Mouse (Mus musculus) right cerebral cortex, postnatal 36 days (tissue): Measurements from ENCODE around the gene Epha7.

Experiments
- DNase-seq, 2 experiments: peaks; one replicate each; pipeline ENCODE4 v3.0.0; 2022; ENCODE audit warnings: low spot score in 2 of 2, mixed read lengths in 1 of 2

Gene Epha7

DNA sequence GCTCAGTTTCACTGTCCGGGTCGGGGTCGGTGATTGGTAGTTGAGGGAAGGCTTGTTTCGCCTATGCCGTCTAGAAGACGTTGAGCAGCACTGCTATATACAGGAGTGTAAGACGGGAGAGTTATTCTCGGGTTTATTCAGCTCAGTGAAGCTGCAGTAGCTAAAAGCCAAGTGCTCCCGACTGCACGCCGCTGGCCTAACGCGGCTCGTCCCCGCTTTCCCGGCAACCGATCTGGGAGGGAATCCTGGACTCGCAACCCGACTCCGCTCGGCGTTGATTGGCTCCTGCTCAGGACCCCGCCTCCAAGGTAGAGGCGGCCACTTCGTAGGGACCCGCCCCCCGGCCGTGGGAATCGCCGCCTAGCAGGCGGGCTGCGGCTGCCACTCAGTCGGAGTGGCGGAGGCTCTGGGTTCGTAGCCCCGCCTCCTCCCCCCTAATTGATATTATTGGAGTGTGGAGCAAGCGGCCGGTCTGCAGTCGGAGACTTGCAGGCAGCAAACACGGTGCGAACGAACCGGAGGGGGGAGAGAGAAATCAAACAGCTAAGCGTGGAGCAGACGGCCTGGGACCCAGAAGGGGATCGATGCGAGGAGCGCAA, at the start of gene Epha7:
TSS of gene Epha7 (plus strand) at position 441 of the 599 bp plus-strand sequence.
- peak; percentile 94 to 96 for DNase-seq

DNA sequence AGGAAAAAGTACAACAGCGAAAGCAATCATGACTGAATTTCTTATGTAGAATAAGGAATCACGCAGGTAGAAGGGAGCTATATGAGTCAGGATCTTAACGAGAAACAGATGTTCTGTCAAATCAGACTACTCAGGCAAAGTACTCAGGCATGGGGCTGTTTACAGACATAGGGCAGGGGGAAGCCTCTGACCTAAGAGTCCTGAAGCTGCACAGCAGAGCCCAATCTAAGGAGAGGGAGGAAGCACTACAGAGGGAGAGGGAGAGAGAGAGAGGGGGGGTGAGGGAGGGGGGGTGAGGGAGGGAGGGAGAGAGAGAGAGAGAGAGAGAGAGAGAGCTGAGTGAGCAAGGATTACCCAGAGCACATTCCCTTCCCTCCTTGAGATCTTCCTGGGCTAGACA, 29.0 kb upstream of the Epha7 start:
- no peak for DNase-seq

DNA sequence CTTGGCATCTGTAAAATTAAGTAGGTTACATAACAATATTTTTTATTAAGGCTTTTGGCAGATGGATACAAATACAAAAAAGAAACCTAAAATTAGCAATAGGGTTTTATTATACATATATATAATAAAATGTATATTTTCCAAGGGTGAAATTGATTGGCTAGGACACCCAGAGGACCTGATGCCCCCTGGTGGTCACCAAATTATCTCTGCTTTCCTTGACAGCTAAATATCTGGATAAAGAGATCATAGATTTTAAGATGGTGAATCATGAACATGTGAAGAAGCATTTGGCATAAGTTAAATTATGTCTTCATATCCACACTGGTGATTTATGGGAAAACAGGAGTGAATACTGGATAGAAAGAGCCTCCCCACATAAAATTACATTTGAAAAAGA, 4.1 kb upstream of the Epha7 start:
- no peak for DNase-seq

- no peak for DNase-seq
These were observed 3.2 kb upstream of the Epha7 start for GRCm38 (mm10) chr4:28809703-28810102.

DNA sequence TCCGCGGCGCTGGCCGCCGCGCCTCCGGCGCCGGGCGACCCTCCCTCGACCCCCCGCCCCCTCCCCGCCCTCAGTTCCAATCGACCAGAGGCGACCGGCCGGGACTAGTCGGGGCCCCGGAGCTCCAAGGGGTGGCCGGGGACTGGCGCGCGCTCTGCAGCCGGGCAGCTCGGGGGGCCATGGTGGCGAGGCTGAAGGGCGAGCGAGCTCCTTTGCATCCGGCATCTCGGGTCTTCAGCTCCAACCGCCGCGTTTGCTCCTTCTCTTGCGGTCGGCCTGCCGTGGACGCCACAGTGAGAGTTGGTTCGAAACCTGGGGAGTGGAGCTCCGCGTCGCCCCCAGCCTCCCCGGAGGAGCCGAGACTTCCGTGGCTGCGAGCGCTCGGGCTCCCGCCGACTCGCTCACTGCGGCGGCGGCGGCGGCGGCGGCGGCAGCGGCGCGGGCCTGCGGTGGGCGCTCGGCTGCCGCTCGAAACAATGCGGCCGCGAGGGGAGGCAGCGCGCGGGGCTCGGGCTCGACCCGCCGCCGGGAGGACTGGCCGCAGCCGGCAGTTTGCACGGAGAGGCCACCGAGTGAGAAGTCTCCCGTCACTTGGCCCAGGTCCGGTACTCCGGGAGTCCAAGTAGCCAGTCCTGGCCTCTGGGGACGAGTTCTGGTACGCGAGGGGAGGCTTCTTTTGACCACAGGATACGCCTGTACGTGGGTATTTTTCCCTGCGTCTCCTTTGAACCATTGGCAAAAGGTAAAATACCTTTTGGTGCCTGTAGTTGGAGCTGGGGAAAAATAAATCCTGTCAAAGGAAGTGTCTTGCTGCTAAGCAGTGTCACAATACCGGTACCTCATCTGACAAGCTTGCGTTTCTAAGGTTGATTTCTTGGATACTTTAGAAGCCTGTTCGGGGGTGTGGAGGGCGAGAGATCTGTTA, 882 bp downstream of the Epha7 start:
- peak; percentile 28 to 31 for DNase-seq

DNA sequence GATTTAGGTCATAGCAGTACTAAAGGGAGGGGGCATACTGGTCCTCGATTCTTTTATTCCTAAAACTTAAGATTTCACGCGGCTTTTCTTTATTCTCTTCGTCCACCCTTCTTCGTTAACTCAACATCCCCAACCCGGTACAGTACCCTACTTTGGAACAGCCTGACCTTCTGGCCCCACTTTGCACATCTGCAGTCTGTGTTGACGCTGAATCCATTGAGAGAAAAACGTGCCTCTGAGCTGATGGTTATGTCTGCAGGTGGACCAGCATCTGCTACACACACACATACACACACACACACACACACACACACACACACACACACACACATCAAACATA, 1.5 kb downstream of the Epha7 start:
- DNase-seq: no peak

DNA sequence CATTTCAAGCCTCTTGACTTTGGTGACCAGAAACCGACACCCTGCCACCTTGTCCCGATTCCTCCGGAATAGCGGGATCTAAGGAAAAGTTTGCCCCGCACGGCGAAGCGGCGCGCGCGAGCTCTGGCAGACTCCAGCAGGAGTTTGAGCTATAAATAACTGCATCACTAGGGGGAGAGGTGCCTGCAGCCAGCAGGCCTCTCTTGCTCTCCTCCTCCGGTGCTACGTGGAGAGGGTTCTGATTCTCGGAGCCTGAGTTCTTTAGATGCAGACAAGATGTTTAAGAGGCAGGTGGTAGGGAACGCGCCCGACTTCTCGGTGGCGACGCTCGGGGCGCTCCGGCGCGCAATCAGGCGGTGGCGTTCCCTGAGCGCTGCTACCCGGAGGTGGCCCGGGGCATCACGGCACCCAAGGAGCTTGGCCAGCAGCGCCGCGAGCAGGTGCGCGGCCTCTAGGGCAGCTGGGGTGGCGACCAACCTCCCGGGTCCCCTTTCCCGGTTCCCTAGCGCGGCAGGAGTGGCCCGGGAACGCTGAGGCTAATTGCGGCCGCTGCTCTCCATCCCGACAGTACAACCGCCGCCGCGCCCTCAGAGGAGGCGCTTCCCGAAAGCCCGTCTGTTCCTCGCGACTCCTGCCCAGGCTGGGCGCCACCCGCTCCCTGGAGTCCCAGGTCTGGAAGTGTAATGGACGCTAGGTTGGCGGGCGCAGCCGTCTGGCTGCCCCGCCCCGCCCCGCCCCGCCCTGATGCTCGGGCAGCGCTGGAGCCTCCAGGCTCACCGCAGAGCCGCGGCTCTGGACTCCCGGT, 2.1 kb downstream of the Epha7 start:
- peak; percentile 36 to 45 for DNase-seq

- peak; percentile 7 to 13 for DNase-seq
These were observed 2.6 kb downstream of the Epha7 start for GRCm38 (mm10) chr4:28815621-28815920.

DNA sequence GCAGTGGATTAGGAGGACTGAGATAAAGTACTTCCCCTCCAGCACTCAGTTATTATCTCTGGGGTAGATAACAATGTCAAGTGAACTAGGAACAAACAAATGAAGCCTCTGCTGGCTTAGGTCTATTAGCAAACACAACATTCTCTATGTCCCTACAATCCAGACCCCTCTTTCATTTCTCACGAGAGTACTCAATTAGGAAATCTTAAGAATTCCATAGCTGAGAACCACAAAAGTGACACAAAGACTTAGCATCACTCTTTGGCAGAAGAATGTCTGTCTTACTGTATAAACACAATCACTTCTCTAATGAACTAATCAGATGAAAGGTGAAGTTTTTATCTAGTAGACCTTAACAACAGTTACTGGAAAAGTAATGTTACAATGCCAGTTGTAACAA, 10.7 kb downstream of the Epha7 start:
- DNase-seq: no peak

DNA sequence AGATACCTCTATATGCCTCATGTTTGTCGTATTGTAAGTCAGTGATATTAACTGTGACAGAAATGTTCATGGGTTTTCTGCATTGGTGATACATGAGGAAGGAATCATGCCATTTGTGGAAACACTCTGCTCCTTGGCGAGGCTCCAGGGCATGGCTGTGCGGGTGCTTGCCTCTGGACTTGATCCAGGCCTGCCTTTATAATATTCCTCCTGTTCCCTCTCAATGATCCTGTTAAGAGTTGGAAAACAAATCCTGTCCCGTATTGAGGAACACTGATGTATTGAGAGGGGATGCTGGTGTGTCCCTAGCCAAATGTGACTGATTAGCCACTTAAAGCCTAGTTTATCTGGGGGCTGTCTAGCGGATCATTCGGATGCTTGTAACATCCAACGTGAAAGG, 11.7 kb downstream of the Epha7 start:
- no peak for DNase-seq

DNA sequence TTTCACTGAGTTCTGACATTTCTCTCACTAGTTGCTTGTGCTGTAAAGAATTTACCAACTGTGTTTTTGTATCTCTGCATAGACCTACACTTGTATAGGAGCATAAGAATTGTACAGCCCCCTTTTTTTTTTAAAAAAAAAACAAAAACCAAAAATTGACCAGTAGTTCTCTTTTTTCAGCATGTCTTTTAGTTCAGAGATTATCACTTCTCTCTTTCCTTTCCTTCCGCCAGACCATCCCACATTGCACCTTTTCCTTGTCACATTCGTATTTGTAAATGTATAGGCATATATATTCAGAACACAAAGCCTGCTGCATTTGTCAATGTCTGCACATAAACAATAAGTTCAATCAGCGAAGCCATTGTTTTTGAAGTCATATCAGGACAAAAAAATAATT, 24.7 kb downstream of the Epha7 start:
- no peak for DNase-seq

GRCm38 (mm10) chr4:28846311-28846710, 33.4 kb downstream of the Epha7 start:
- DNase-seq: no peak

DNA sequence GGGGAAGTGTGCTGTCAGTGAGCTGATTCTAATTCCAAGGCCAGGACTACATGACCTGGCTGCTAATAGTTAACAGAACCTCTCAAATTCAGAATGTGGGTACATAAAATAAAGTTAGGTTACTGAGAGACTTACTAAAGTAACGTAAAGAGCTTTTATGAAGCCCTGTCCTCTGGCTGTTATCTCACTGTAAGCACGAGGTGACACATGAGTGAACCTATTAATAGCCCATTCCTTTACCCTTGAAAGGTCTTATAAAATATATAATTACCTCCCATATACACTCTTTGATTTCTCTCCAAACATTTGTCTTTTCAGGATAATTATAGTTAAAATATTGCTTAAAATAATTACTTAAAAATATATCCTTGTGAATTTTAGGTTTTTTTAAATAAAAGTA, 37.5 kb downstream of the Epha7 start:
- DNase-seq: no peak

DNA sequence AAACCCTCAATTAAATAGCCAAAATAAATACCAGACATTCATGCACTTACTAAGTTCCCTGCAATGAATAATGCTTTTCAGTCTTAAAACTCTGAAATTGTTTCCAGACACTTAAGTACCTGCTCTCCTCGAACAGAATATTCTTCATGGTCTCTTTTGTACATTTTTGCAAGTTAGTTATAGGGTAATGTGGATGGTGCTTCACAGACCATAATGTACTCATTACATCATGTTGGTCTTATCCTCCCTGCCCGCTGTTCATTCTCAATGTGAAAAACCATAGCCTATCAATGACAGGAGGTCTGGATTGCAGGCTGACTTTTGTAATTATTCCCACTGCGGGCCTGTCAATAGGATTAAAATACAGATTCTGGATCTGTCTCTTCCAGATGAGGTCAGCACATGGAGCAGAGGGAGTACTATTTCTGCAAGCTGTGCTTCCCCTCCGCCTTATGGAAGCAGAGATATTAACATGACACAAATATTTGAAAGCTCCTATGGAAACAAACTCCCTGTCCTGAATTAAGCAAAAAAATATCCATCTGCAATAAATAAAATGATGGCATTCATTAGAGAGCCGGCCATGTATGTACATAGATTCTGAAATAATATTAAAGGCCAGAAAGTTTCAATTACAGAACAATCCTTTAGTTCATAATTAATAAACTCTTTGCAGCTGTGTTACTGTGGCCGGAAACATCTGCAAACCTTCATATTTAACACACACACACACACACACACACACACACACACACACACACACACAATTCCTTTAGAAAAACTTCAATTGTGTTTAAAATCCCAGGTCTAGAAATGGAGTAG, 50.1 kb downstream of the Epha7 start:
- no peak for DNase-seq

DNA sequence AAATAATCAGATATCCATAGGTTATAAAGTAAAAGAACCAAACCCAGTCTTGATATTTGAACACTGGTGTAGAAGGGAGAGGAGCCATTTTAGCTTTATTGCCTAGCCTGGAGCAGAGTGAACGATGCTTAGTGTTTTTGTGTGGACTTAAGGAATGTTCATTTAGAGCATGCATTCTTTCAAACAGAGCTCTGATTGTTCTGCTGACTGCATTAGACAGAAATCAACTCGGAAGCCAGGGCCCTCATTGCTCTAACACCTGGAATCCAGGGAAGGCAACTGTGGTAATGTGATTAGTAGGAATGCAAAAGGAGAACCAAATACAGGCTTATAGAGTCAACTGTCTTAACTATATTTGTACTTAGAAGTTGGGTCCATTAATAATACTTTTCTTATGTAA, 53.5 kb downstream of the Epha7 start:
- no peak for DNase-seq

DNA sequence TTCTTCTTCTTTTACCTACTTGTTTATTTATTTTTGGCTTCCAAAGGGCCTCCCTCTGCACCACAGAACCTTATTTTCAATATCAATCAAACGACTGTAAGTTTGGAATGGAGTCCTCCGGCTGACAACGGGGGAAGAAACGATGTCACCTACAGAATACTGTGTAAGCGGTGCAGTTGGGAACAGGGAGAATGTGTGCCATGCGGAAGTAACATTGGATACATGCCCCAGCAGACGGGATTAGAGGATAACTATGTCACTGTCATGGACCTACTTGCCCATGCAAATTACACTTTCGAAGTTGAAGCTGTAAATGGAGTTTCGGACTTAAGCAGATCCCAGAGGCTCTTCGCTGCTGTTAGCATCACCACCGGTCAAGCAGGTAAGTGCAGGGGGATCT, 58.7 kb downstream of the Epha7 start:
- no peak for DNase-seq

DNA sequence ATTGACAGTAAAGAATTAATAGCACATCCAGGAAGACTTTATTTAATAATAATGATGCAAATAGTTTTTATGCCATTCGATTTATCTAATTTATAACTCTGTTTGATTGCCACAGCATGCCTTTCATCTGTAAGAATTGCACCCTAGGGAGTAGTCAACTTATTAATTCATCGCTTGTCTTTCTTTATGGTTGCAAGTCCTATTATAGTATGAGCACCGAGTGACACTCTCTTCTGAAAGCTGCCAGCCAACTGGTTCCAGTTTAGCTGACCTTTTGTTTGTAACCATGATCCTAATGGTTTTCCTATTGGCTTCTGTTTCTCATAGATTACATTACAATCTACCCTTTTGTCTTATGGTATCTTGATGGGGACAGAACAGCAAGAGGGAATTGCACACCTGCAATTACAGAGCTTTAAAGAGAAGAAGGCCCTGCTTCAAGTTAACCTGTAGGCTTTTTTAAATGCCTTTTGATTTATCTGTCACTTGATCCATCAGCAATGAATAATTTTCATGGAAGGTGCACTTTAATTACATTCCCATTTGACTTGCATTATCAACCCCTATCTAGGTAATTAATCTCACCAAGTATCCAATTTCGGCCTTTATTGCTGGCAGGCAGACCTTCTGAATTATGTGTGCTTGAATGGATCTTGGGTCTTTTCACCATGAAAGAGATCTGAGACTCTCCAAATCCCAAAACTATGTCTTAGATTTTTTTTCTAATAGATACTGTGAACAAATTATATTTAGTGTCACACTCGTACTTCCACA, 68.5 kb downstream of the Epha7 start:
- no peak for DNase-seq

DNA sequence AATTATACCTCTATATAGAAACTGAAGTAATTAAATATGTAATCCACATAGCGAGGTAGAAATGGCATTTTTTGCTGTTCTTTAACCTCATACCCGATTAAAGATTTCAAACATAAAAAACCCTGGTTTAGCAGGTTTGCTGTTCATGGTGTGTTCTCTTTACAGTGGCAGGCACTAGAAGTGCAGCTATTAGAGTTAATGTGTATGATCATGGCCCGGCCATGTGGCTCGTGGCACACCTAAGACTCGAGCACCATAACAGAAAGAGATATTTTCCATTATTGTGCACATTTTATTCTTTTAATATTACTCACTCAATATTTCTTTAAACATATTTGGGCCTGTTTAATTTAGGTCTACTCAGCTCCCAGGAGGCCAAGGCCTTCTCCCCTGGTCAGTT, 76.7 kb downstream of the Epha7 start:
- DNase-seq: no peak

DNA sequence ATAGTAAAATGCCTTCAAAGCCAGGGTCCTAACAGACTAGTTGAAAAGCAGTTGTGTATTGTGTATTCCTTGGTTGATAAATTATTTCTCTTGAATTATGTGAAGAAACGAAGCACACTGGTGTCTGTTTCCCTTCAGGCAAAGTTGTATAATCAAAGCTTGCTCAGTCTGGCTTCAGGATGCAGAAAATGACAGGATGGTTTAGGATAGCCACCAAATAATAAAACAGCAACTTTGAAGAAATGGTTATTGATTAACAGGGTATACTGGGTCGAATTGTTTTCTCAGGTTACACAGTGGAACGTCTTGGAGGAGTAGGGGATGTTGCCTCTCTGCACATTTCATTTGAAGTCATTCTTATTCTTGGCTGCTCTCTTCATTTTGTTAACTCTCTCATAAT, 77.2 kb downstream of the Epha7 start:
- no peak for DNase-seq

DNA sequence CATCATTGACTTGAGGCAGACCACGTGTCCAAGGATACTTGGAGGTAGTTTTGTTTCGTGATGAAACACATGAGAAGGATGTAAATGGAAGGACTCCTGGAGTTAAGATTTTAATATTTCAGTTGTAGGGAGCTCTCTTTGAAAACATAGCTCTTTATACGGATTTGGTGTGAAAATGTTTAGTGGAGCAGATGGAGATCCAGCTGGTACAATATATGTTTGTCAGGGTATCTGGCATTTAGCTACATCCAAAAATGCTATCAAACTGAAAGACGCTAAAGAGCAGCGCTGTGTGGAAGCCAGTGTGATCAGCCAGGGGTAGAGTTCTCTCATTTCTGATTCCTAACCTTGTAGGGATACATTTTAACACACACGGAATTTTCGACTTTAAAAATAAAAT, 82.5 kb downstream of the Epha7 start:
- DNase-seq: peak; percentile 38 to 51

GRCm38 (mm10) chr4:28899373-28899772, 86.4 kb downstream of the Epha7 start:
- DNase-seq: no peak
